In the genomic region with DNA sequence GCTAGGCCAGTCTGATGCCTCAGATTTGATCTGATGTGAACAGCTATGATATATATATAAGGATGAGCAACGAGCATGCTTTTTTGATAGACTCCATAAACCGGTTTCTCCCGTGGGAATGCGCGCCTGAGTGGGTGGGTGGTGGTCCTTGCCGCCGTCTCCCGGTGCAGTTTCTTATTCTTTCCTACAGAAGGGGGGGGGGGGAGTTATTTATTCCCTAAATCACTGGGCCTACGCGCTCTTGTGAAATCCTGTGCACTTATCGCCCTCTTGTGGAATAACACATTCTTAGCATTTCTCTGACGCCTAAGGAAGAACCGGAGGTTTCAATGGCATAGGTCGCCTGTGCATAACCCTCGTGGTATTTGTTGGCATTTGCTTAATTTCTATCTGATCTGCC, we compare ENCODE assay signal across 7 mouse cellular contexts. TPM values are rescaled to one million over a fixed set of nuclear protein-coding genes. Genes with fewer than 3 reads are reported as not detected.
A peak's percentile ranks its signal among the peaks of the same experiment; 100 is the strongest.
DNase-seq lines count a peak whose midpoint lies in the region; ATAC-seq lines count a peak whose summit lies in the region.

No protein-coding gene starts in this region.

- H3K4me2 ChIP-seq in kidney, embryonic 16.5 days (replicated peaks; ENCODE audit: low read depth, low read length), result 0 out of 2 replicates have a peak overlapping the region, but pooled peaks have one; percentile 19
- 0 out of 2 replicates have a peak overlapping the region, but pooled peaks have one; percentile 23 for H3K4me2 ChIP-seq in embryonic facial prominence, embryonic 14.5 days (ENCODE audit: low read depth, low read length)

- no peak for DNase-seq in kidney, adult 18-20 months
- DNase-seq in adipocyte (ENCODE audit: low spot score), result peak; percentile 67
- peak; percentile 85 for DNase-seq in embryonic facial prominence, embryonic 14.5 days (ENCODE audit: low spot score)
- DNase-seq in lung, postnatal 14 days, result peak; percentile 24
- no peak for DNase-seq in spleen, postnatal 14 days (ENCODE audit: low spot score in 2 of 2)
- no peak for DNase-seq in spleen, postnatal 4 days (ENCODE audit: low spot score in 2 of 2)

- H3K9ac ChIP-seq in kidney, embryonic 16.5 days (replicated peaks; ENCODE audit: low read length), result no peak overlapping the region
- no peak overlapping the region for H3K9ac ChIP-seq in embryonic facial prominence, embryonic 14.5 days (ENCODE audit: low read depth, low read length)

- peaks cover 13% of the 10 kb centered on the region for H3K4me1 ChIP-seq in kidney, embryonic 16.5 days (ENCODE audit: insufficient read depth, low read length)
- peaks cover 10% of the 10 kb centered on the region for H3K4me1 ChIP-seq in embryonic facial prominence, embryonic 14.5 days (ENCODE audit: control insufficient read depth, insufficient read depth, low read length)

- ATAC-seq in kidney, embryonic 16.5 days (ENCODE audit: low FRiP score, low TSS enrichment), result no peak
- no peak for ATAC-seq in embryonic facial prominence, embryonic 14.5 days (ENCODE audit: low read depth)

- H3K4me3 ChIP-seq in kidney, embryonic 16.5 days (ENCODE audit: low read length), result no peak overlapping the region
- H3K4me3 ChIP-seq in embryonic facial prominence, embryonic 14.5 days (ENCODE audit: low read depth, low read length), result 0 out of 2 replicates have a peak overlapping the region, but pooled peaks have one; percentile 3

- WGBS in kidney, embryonic 16.5 days, result 2% methylated on average over 15 of the region's 15 CpGs
- WGBS in embryonic facial prominence, embryonic 14.5 days, result 4% methylated on average over 15 of the region's 15 CpGs

- H3K36me3 ChIP-seq in kidney, embryonic 16.5 days (ENCODE audit: insufficient read depth, low read length), result no peaks in the 10 kb centered on the region
- no peaks in the 10 kb centered on the region for H3K36me3 ChIP-seq in embryonic facial prominence, embryonic 14.5 days (ENCODE audit: control insufficient read depth, insufficient read depth, low read length)

- H3K27me3 ChIP-seq in kidney, embryonic 16.5 days (ENCODE audit: insufficient read depth, low read length), result peaks cover 62% of the 10 kb centered on the region
- peaks cover 58% of the 10 kb centered on the region for H3K27me3 ChIP-seq in embryonic facial prominence, embryonic 14.5 days (replicated peaks; ENCODE audit: control insufficient read depth, insufficient read depth, low read length)

- no peaks in the 10 kb centered on the region for H3K9me3 ChIP-seq in kidney, embryonic 16.5 days (ENCODE audit: low read length)
- no peaks in the 10 kb centered on the region for H3K9me3 ChIP-seq in embryonic facial prominence, embryonic 14.5 days (ENCODE audit: control insufficient read depth, low read length)

- H3K27ac ChIP-seq in kidney, embryonic 16.5 days (ENCODE audit: low read length), result no peak overlapping the region
- no peak overlapping the region for H3K27ac ChIP-seq in embryonic facial prominence, embryonic 14.5 days (replicated peaks; ENCODE audit: low read depth, low read length)

RNA-seq across cellular contexts. Expression of gene Nkx6-1, which starts 4.6 kb away (rescaled TPM):
- 0.62 and 0.71 TPM in 2 replicates for polyA plus RNA-seq in kidney, embryonic 16.5 days (2015; fragmentation: Nextera tagmentation; extraction: Ambion mirVana)
- 0.18 and 0.25 TPM in 2 replicates for polyA plus RNA-seq in embryonic facial prominence, embryonic 14.5 days (2014; fragmentation: Nextera tagmentation; extraction: Ambion mirVana)

Comparison
In these comparisons a context has a peak if more than half of its experiments do, and no peak if none do; other contexts are left out.
1. DNase-seq: peak in adipocyte (single experiment), embryonic facial prominence, embryonic 14.5 days (single experiment) and lung, postnatal 14 days (single experiment); none in kidney, adult 18-20 months (single experiment), spleen, postnatal 14 days (0 of 2) and spleen, postnatal 4 days (0 of 2).